Mouse (Mus musculus) embryonic facial prominence, embryonic 10.5 days (tissue): Measurements from ENCODE around the gene Kcnip2. TPM values are rescaled to one million over a fixed set of nuclear protein-coding genes. Genes with fewer than 3 reads are reported as not detected.

Source experiments
- DNase-seq: peaks from one replicate; pipeline ENCODE4 v3.0.0-alpha.2; 2017; ENCODE audit warnings: low spot score
- H3K27ac ChIP-seq: fragments of 300-500 bp; sonication (generic); replicated peaks from 2 replicates; pipeline ENCODE4 v1.5.1; 2016; ENCODE audit warnings: mild to moderate bottlenecking
- H3K27me3 ChIP-seq: fragments of 300-500 bp; sonication (generic); replicated peaks from 2 replicates; pipeline ENCODE4 v1.6.1; 2016; ENCODE audit warnings: low read depth, mild to moderate bottlenecking; ENCODE audit not compliant: poor library complexity, severe bottlenecking
- H3K36me3 ChIP-seq: fragments of 300-500 bp; sonication (generic); replicated peaks from 2 replicates; pipeline ENCODE4 v1.6.1; 2016; ENCODE audit warnings: mild to moderate bottlenecking, moderate library complexity
- H3K4me1 ChIP-seq: fragments of 300-500 bp; sonication (generic); 2 replicates; pipeline ENCODE4 v1.6.1; 2016
- H3K4me3 ChIP-seq: fragments of 300-500 bp; sonication (generic); 2 replicates; pipeline ENCODE4 v1.5.1; 2016; ENCODE audit warnings: mild to moderate bottlenecking, moderate library complexity
- H3K9me3 ChIP-seq: fragments of 300-500 bp; sonication (generic); 2 replicates; pipeline ENCODE4 v1.6.1; 2016; ENCODE audit warnings: mild to moderate bottlenecking
- WGBS: fragments of 180-500 bp; shearing (Covaris S2); methylation state at CpG from one replicate; pipeline ENCODE4 v1.1.7; 2016; 5-methylcytosine and 5-hydroxymethylcytosine counted together
- polyA plus RNA-seq: library from polyadenylated mRNA; unstranded; fragments of >200 nt; fragmentation: Nextera tagmentation; extraction: Ambion mirVana; gene quantifications from 2 replicates; pipeline ENCODE4 v1.2.1, GENCODE M21; 2016

Gene Kcnip2
- polyA plus RNA-seq, 1 experiment from 2014 or later, result 0.67 TPM

DNA sequence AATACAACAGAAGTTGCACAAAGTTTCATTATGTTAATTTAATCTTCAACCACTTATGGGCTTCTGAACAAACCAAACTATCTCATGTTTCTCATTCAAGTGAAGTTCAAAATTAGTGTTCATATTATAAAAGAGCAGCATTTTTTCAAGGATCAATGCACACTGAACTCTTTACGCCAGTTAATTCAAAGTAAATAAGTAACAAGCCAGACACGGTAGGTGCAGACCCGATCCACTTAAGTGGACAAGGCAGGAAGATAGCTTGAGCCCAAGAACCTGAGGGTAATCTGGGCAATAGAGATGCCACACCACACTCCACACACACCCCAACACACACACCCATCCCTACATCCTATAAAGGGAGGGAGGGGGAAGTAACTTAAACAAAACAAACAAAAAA is 62.3 kb downstream of the Kcnip2 start:
- DNase-seq, result no peak
- Histone ChIP-seq H3K27me3 (no peaks in the 10 kb centered on the region), H3K4me1 (peaks cover 13% of the 10 kb centered on the region), H3K36me3 (peaks cover 78% of the 10 kb centered on the region), H3K9me3 (no peaks in the 10 kb centered on the region), H3K4me3 (no peak overlapping the region), H3K27ac (no peak overlapping the region)
- 92% methylated on average over 3 of the region's 3 CpGs for WGBS

- Histone ChIP-seq H3K27ac (no peak overlapping the region), H3K36me3 (peaks cover 61% of the 10 kb centered on the region), H3K27me3 (peaks cover 10% of the 10 kb centered on the region), H3K4me1 (peaks cover 26% of the 10 kb centered on the region), H3K4me3 (no peak overlapping the region), H3K9me3 (no peaks in the 10 kb centered on the region)
- WGBS, result 94% methylated on average over 7 of the region's 7 CpGs
- no peak for DNase-seq
These were observed 64.0 kb downstream of the Kcnip2 start for GRCm38 (mm10) chr19:45751881-45752280.

DNA sequence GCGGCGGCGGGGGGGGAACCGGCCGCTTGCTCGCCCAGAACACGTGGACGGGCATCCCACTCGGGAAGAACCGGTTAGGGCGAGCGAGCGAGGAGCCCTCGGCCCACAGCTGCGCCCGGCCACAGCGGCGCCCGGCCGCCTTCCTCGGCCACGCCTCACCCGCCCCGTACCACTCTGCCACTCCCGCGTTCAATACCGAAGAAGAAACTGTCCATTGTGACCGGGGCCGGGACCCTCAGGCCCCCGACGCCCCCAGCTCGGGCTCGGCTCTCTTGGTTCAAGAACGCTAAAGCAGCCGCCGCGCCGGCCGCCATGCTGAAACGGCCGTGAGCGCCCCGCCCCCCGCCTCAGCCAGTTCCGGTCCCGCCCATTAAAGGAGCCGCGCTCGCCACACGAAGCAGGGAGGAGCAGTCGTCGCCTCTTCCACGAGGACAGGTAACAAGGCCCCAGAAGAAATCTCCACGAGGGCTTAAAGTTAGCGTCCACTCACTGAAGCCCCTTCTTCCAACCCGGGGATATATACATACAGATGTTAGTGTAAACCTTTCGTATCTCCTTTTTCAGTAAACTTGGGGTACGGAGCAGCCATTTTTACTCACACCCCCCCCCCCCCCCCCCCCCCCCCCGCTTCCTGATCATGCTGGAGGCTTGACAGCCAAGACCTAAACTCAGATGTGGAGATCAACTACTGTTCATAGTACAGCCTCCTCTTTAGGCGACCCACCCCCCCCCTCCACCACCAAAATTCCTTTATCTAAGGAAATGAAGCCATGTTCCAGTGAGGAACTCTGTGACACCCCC is 66.4 kb downstream of the Kcnip2 start, which contains the start of gene Npm3:
Gene Npm3 (minus strand): TSS at position 349 of the 801 bp plus-strand sequence.
- Histone ChIP-seq H3K9me3 (no peaks in the 10 kb centered on the region), H3K4me3 (peak within 1 kb of the TSS; percentile 98), H3K27me3 (peaks cover 35% of the 10 kb centered on the region), H3K4me1 (peaks cover 47% of the 10 kb centered on the region), H3K27ac (peak within 1 kb of the TSS; percentile 88), H3K36me3 (peaks cover 37% of the 10 kb centered on the region)
- under 1% methylated on average over 59 of the region's 60 CpGs for WGBS
- peak; percentile 93 for DNase-seq

DNA sequence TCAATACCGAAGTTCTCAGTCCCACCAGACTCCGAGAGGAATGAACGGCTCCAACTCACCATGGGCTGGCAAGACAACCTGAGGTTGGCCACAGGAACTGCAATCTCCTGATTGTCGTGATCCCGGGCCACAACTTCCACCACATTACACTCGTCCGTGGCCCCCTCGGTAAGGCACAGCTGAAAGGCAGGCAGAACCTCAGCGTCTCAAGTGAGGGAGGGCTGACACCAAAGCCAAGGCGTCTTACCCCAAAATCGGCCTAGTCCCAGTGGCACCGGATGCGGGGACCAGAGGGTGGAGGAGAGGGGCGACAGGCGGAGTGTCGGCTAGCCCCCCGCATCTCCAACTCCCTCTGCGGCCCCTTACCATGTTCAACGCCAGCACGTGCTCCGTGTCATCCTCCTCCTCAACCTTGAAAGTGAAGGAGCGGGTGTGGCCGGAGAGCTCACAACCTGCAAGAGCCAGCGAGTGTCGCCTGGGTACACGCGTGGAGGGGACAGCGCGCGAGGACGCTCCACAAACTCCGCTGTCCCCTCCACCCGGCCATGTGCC is 67.1 kb downstream of the Kcnip2 start:
- 2% methylated on average over 33 of the region's 33 CpGs for WGBS
- peak overlapping the region; percentile 98 for H3K4me3 ChIP-seq
- H3K27me3 ChIP-seq, result peaks cover 41% of the 10 kb centered on the region
- peak; percentile 30 for DNase-seq
- no peaks in the 10 kb centered on the region for H3K9me3 ChIP-seq
- H3K4me1 ChIP-seq, result peaks cover 47% of the 10 kb centered on the region
- peaks cover 30% of the 10 kb centered on the region for H3K36me3 ChIP-seq
- H3K27ac ChIP-seq, result peak overlapping the region; percentile 88

DNA sequence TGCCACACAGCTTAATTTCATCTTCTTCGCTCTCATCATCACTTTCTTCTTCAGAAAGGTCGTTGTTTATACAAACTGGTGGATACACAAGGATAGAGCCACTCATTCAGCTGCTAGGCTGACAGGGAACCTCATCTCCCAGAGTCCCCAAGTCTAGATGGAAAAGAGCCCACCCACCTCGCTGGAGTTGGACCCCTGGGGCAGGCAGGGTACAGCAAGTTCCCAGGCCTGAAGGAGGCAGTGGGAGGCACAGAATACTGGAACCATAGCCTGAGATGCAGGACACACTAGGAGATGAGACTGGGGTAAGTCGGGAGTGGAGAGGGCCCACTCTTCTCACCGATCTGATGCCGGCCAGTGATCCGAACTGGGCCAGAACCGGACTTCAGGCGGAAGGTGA is 67.7 kb downstream of the Kcnip2 start:
- H3K4me3 ChIP-seq, result peak overlapping the region; percentile 98
- H3K27me3 ChIP-seq, result peaks cover 47% of the 10 kb centered on the region
- H3K9me3 ChIP-seq, result no peaks in the 10 kb centered on the region
- no peak for DNase-seq
- 54% methylated on average over 9 of the region's 9 CpGs for WGBS
- H3K27ac ChIP-seq, result no peak overlapping the region; the same call in 1 of the 2 replicates
- H3K4me1 ChIP-seq, result peaks cover 51% of the 10 kb centered on the region
- H3K36me3 ChIP-seq, result peaks cover 25% of the 10 kb centered on the region

- WGBS, result 28% methylated on average over 11 of the region's 11 CpGs
These were observed 68.6 kb downstream of the Kcnip2 start for GRCm38 (mm10) chr19:45747028-45747867.

DNA sequence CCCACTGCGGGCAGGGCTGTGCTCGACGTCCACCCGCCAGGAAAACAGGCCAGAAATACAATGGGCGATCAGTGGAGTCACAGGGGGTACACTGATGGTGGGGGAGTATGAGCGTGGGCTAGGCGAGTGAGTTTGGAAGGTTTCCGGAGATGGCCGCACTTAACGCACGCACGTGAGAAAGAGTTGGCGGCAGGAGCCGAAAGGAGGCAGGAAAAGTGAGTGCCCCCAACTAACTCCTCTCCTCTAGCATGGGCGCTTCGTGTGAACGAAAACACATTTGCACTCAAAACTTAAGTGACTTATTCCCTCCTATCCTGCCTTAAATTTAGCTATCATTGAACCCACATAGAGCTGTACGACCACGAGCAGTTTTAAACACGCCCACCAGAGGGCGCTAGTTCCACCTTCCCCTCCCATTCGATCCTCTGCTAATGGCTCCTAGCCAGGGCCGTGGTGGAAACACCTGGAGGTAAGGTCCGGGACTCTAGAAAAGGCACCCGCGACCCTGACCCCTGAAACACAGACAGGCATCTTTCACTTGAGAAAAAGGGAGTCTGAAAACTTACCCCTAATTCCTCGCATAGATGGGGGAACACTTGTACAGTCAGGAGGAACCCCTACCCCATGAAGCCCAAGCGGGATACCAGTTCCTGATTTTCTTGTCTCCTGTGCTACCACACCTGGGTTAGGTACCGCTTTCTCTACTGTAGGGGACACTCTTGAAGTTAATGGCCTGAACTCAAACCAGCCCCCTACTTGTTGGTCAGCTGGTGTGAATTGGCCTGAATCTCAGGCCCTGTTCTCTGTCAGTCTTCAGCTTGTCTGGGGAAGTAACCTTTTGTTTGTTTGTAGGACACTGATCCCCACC is 69.5 kb downstream of the Kcnip2 start:
- WGBS, result 7% methylated on average over 29 of the region's 29 CpGs
- H3K4me1 ChIP-seq, result peaks cover 68% of the 10 kb centered on the region
- H3K9me3 ChIP-seq, result no peaks in the 10 kb centered on the region
- H3K27me3 ChIP-seq, result peaks cover 65% of the 10 kb centered on the region
- peak overlapping the region; percentile 34 for H3K4me3 ChIP-seq
- H3K27ac ChIP-seq, result no peak overlapping the region
- H3K36me3 ChIP-seq, result peaks cover 7% of the 10 kb centered on the region
- peak; percentile 83 for DNase-seq

More at GRCm38 (mm10) chr19:45747028-45747867, 68.6 kb downstream of the Kcnip2 start:
- peak overlapping the region; percentile 16; the same call in 1 of the 2 replicates for H3K4me3 ChIP-seq
- peaks cover 15% of the 10 kb centered on the region for H3K36me3 ChIP-seq
- H3K4me1 ChIP-seq, result peaks cover 60% of the 10 kb centered on the region
- peak; percentile 85 for DNase-seq
- no peaks in the 10 kb centered on the region for H3K9me3 ChIP-seq
- peaks cover 56% of the 10 kb centered on the region for H3K27me3 ChIP-seq
- H3K27ac ChIP-seq, result no peak overlapping the region

GRCm38 (mm10) chr19:45745344-45746152 is 70.3 kb downstream of the Kcnip2 start:
- Histone ChIP-seq H3K9me3 (no peaks in the 10 kb centered on the region), H3K27me3 (peaks cover 74% of the 10 kb centered on the region), H3K4me1 (peaks cover 72% of the 10 kb centered on the region), H3K4me3 (peak overlapping the region; percentile 34), H3K36me3 (peaks cover 1% of the 10 kb centered on the region; the same call in 1 of the 2 replicates), H3K27ac (no peak overlapping the region)
- peak; percentile 52 for DNase-seq
- 1% methylated on average over 32 of the region's 32 CpGs for WGBS

DNA sequence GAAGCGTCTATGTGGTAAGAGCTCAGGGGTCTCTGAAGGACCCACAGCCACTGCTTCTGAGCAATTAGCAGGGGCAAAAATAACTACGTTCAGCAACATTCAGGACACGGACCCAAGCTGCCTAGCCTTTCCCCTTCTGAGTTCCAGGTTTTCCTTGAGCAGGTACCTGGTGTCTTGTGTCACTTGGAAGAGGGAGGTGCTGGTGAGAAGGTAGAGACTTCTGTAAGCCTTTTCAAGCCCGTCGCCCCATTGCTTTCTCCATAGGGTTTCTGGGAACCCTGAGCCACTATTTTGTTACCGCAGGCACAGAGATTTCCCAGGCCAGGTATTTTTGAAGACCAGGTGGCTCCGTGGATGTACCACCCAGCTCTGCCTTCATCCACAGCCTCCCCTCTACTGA is 72.2 kb downstream of the Kcnip2 start:
- peak overlapping the region; percentile 62; the same call in 1 of the 2 replicates for H3K4me3 ChIP-seq
- H3K27me3 ChIP-seq, result peaks cover 93% of the 10 kb centered on the region
- peaks cover 72% of the 10 kb centered on the region for H3K4me1 ChIP-seq
- no peaks in the 10 kb centered on the region for H3K36me3 ChIP-seq
- H3K9me3 ChIP-seq, result no peaks in the 10 kb centered on the region
- no peak for DNase-seq
- H3K27ac ChIP-seq, result no peak overlapping the region
- WGBS, result 10% methylated on average over 7 of the region's 7 CpGs

DNA sequence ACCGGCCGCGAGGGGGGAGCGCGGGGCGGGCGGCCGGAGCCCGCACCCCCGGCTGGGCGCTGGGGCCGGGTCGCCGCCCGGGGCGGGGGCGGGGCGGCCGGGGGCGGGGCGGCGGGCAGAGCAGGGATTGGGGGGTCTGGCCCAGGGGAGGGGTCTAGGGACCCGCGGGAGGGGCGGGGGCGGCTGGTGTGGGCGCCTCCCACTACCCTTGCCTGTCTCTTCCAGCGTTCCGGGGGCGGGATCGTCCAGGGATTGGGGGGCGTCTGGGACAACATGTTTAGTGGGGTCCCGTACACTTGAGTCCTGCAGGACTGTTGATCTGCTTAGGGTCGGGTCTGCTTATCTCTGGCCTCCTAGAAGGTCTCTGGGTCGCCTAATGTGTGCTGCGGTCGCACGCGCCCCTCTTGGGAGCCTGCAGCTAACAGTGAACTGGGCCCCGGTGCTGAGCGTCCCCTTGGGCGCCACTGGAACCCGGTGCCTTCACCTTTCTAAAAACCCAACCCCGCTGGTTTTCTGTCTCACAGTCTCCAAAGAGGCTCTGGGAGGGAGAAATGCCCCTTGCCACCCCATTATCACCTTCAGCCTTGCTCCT is 72.8 kb downstream of the Kcnip2 start:
- H3K9me3 ChIP-seq, result no peaks in the 10 kb centered on the region
- H3K27me3 ChIP-seq, result peaks cover 95% of the 10 kb centered on the region
- no peak overlapping the region; the same call in 1 of the 2 replicates for H3K27ac ChIP-seq
- H3K4me1 ChIP-seq, result peaks cover 70% of the 10 kb centered on the region
- DNase-seq, result peak; percentile 58
- peak overlapping the region; percentile 62 for H3K4me3 ChIP-seq
- under 1% methylated on average over 21 of the region's 44 CpGs for WGBS
- no peaks in the 10 kb centered on the region for H3K36me3 ChIP-seq
